Mouse (Mus musculus): Measurements from ENCODE around the gene Olfr1348. TPM values are rescaled to one million over a fixed set of nuclear protein-coding genes. Genes with fewer than 3 reads are reported as not detected.

The Olfr1348 gene
- polyA plus RNA-seq, 1 experiment from 2014 or later, result not detected

- Histone ChIP-seq H3K4me1 (replicated peaks; ENCODE audit: control insufficient read depth, insufficient read depth, low read length) (no peaks in the 10 kb centered on the region), H3K36me3 (ENCODE audit: control insufficient read depth, insufficient read depth, low read length) (no peaks in the 10 kb centered on the region), H3K27me3 (replicated peaks; ENCODE audit: control insufficient read depth, insufficient read depth, low read length) (no peaks in the 10 kb centered on the region), H3K4me3 (ENCODE audit: low read depth, low read length) (no peak overlapping the region), H3K4me2 (no peak overlapping the region), H3K9me3 (ENCODE audit: control insufficient read depth, low read length) (no peaks in the 10 kb centered on the region; the same call in none of the 2 replicates), H3K27ac (ENCODE audit: low read depth, low read length) (no peak overlapping the region), H3K9ac (ENCODE audit: low read depth, low read length) (no peak overlapping the region)
- no peak for ATAC-seq (replicated peaks; ENCODE audit: low FRiP score)
- no peak for DNase-seq (ENCODE audit: low spot score)
- WGBS, result 51% methylated on average over 3 of the region's 3 CpGs
These were observed 52.1 kb downstream of the Olfr1348 start for GRCm38 (mm10) chr7:6456399-6456798.

DNA sequence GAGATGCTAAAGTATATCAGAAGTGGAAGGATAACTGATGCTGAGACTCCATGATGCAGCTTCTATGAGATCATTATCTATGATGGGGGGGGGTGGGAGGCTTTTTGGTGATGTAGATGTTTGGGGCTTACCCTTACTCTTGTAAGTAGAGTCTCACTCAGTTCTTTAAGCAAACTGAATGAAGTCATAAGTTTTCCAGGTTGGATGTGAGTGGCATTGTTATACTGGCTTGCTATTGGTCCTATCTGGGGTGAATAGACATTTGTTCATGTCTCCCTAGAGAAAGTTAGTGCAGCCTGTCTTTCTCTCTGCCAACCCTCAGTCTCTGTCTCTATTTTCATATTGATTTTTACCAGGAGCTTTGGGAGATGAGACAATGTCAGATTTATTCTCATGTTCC is 52.7 kb downstream of the Olfr1348 start, which contains the start of gene Olfr1336:
Gene Olfr1336 (plus strand): TSS at position 301 of the 400 bp plus-strand sequence.
- ATAC-seq (replicated peaks; ENCODE audit: low FRiP score), result no peak
- Histone ChIP-seq H3K9me3 (ENCODE audit: control insufficient read depth, low read length) (no peaks in the 10 kb centered on the region; the same call in none of the 2 replicates), H3K4me3 (ENCODE audit: low read depth, low read length) (no peak within 1 kb of the TSS), H3K27me3 (replicated peaks; ENCODE audit: control insufficient read depth, insufficient read depth, low read length) (no peaks in the 10 kb centered on the region), H3K4me2 (no peak within 1 kb of the TSS), H3K4me1 (replicated peaks; ENCODE audit: control insufficient read depth, insufficient read depth, low read length) (no peaks in the 10 kb centered on the region), H3K27ac (ENCODE audit: low read depth, low read length) (no peak within 1 kb of the TSS), H3K9ac (ENCODE audit: low read depth, low read length) (no peak within 1 kb of the TSS), H3K36me3 (ENCODE audit: control insufficient read depth, insufficient read depth, low read length) (no peaks in the 10 kb centered on the region)
- DNase-seq (ENCODE audit: low spot score), result no peak

Other genes starting within 250 kb of the Olfr1348 start
- gene Zfp667, start 222.2 kb downstream of the Olfr1348 start, polyA plus RNA-seq (2014; fragmentation: Nextera tagmentation; extraction: Ambion mirVana), result 9.9 and 10.3 TPM in 2 replicates
- 3.8 and 4.6 TPM in 2 replicates for gene Zfp583, start 177.5 kb downstream of the Olfr1348 start, polyA plus RNA-seq (2014; fragmentation: Nextera tagmentation; extraction: Ambion mirVana)
- gene Gm3854, start 165.0 kb downstream of the Olfr1348 start, polyA plus RNA-seq (2014; fragmentation: Nextera tagmentation; extraction: Ambion mirVana), result 1.3 and 1.5 TPM in 2 replicates
- gene Zfp78, start 145.5 kb downstream of the Olfr1348 start, polyA plus RNA-seq (2014; fragmentation: Nextera tagmentation; extraction: Ambion mirVana), result 1.3 and 2.1 TPM in 2 replicates
- gene Zfp28, start 125.5 kb downstream of the Olfr1348 start, polyA plus RNA-seq (2014; fragmentation: Nextera tagmentation; extraction: Ambion mirVana), result 4.7 and 5.8 TPM in 2 replicates
- gene Smim17, start 110.0 kb downstream of the Olfr1348 start, polyA plus RNA-seq (2014; fragmentation: Nextera tagmentation; extraction: Ambion mirVana), result 0.27 TPM in 1 of 2 replicates, not detected in the other
- gene Gm20715, start 98.5 kb downstream of the Olfr1348 start, polyA plus RNA-seq (2014; fragmentation: Nextera tagmentation; extraction: Ambion mirVana), result not detected in 2 replicates
- gene Olfr1344, start 70.1 kb downstream of the Olfr1348 start, polyA plus RNA-seq (2014; fragmentation: Nextera tagmentation; extraction: Ambion mirVana), result 0.08 TPM in 1 of 2 replicates, not detected in the other
- gene Olfr1336, start 52.6 kb downstream of the Olfr1348 start, polyA plus RNA-seq (2014; fragmentation: Nextera tagmentation; extraction: Ambion mirVana), result not detected in 2 replicates
- gene Olfr1346, start 41.6 kb downstream of the Olfr1348 start, polyA plus RNA-seq (2014; fragmentation: Nextera tagmentation; extraction: Ambion mirVana), result not detected in 2 replicates
- gene Olfr5, start 21.8 kb downstream of the Olfr1348 start, polyA plus RNA-seq (2014; fragmentation: Nextera tagmentation; extraction: Ambion mirVana), result not detected in 2 replicates
- not detected in 2 replicates for gene Olfr1347, start 9.0 kb downstream of the Olfr1348 start, polyA plus RNA-seq (2014; fragmentation: Nextera tagmentation; extraction: Ambion mirVana)
- gene Olfr1349, start 14.2 kb upstream of the Olfr1348 start, polyA plus RNA-seq (2014; fragmentation: Nextera tagmentation; extraction: Ambion mirVana), result not detected in 2 replicates
- gene Olfr1350, start 56.1 kb upstream of the Olfr1348 start, polyA plus RNA-seq (2014; fragmentation: Nextera tagmentation; extraction: Ambion mirVana), result not detected in 2 replicates
- gene Zim1, start 187.7 kb upstream of the Olfr1348 start, polyA plus RNA-seq (2014; fragmentation: Nextera tagmentation; extraction: Ambion mirVana), result 6.8 and 8.3 TPM in 2 replicates
- gene Peg3, start 221.7 kb upstream of the Olfr1348 start, polyA plus RNA-seq (2014; fragmentation: Nextera tagmentation; extraction: Ambion mirVana), result 181 and 193 TPM in 2 replicates
- 9.9 and 10.4 TPM in 2 replicates for gene Usp29, start 221.8 kb upstream of the Olfr1348 start, polyA plus RNA-seq (2014; fragmentation: Nextera tagmentation; extraction: Ambion mirVana)